Mouse (Mus musculus): ENCODE data around the gene Olfr64. TPM values are rescaled to one million over a fixed set of nuclear protein-coding genes. Genes with fewer than 3 reads are reported as not detected.

Olfr64 gene
- total and polyA plus RNA-seq, 3 experiments = not detected

- no peaks in the 10 kb centered on the region for H3K27me3 ChIP-seq (ENCODE audit: control insufficient read depth in 1 of 2, insufficient read depth in 2 of 2, low read length in 2 of 2)
- H3K9ac ChIP-seq (ENCODE audit: control insufficient read depth, low read depth, low read length, poor library complexity, severe bottlenecking) = no peak overlapping the region
- H3K9me3 ChIP-seq (replicated peaks; ENCODE audit: insufficient read depth, low read length) = no peaks in the 10 kb centered on the region
- peaks cover 0 to 22% of the 10 kb centered on the region in 2 experiments; a peak in 2 of 4 replicates for H3K36me3 ChIP-seq (ENCODE audit: control insufficient read depth in 1 of 2, insufficient read depth in 2 of 2, low read length in 2 of 2)
- H3K4me3 ChIP-seq (ENCODE audit: control insufficient read depth in 1 of 2, insufficient read depth in 1 of 2, low read depth in 2 of 2, low read length in 2 of 2) = no peak overlapping the region
- peaks cover 13 to 22% of the 10 kb centered on the region in 2 experiments for H3K4me1 ChIP-seq (ENCODE audit: control insufficient read depth in 1 of 2, insufficient read depth in 2 of 2, low read length in 2 of 2)
- H3K27ac ChIP-seq (ENCODE audit: control insufficient read depth, low read depth, low read length) = no peak overlapping the region
- no peak for TF ChIP-seq BHLHE40 (IDR thresholded peaks at IDR 0.05; ENCODE audit: borderline replicate concordance, low read depth, low read length)
- no peak for TF ChIP-seq MYB (IDR thresholded peaks at IDR 0.05; ENCODE audit: low read depth, low read length)
- TF ChIP-seq ETS1 (IDR thresholded peaks at IDR 0.05; ENCODE audit: low read depth, low read length) = no peak
- peak; percentile 33; the same call in 1 of the 2 replicates for TF ChIP-seq SMC3 (IDR thresholded peaks at IDR 0.05; ENCODE audit: low read depth, low read length)
- TF ChIP-seq CTCF (IDR thresholded peaks at IDR 0.05 in 2 of 3, conservative IDR thresholded peaks at IDR 0.05 in 1 of 3; ENCODE audit: control insufficient read depth in 1 of 3, insufficient read depth in 1 of 3, low read depth in 2 of 3, low read length in 3 of 3, poor library complexity in 1 of 3, severe bottlenecking in 1 of 3) = peak in 2 of 3 experiments; percentile 9 to 30; a peak in 3 of 6 replicates
- TF ChIP-seq MAFK (IDR thresholded peaks at IDR 0.05; ENCODE audit: borderline replicate concordance, low read depth, low read length) = no peak
- TF ChIP-seq RAD21 (IDR thresholded peaks at IDR 0.05; ENCODE audit: low read depth, low read length) = peak; percentile 21
- TF ChIP-seq MEF2A (IDR thresholded peaks at IDR 0.05; ENCODE audit: extremely low read depth, insufficient replicate concordance, low read depth, low read length, poor library complexity, severe bottlenecking) = no peak
- TF ChIP-seq TCF12 (IDR thresholded peaks at IDR 0.05; ENCODE audit: low read depth, low read length) = no peak
- no peak for TF ChIP-seq POLR2A (IDR thresholded peaks at IDR 0.05; ENCODE audit: control insufficient read depth in 1 of 2, insufficient read depth in 1 of 2, low read depth in 1 of 2, low read length in 2 of 2, poor library complexity in 1 of 2)
- TF ChIP-seq MAX (IDR thresholded peaks at IDR 0.05; ENCODE audit: low read length) = no peak
- no peak for TF ChIP-seq SIN3A (IDR thresholded peaks at IDR 0.05; ENCODE audit: low read length)
- no peak for TF ChIP-seq E2F4 (IDR thresholded peaks at IDR 0.05; ENCODE audit: borderline replicate concordance, low read depth, low read length)
- TF ChIP-seq ELF1 (IDR thresholded peaks at IDR 0.05; ENCODE audit: low read depth, low read length) = no peak
- no peak for DNase-seq (ENCODE audit: low read depth, low spot score)
- H3K79me2 ChIP-seq (ENCODE audit: control insufficient read depth, insufficient read depth, low read length, poor library complexity) = no peaks in the 10 kb centered on the region; the same call in 1 of the 2 replicates
Measured at GRCm38 (mm10) chr7:103874451-103874850, 19.8 kb downstream of the Olfr64 start.

- Histone ChIP-seq H3K79me2 (ENCODE audit: control insufficient read depth, insufficient read depth, low read length, poor library complexity) (no peaks in the 10 kb centered on the region; the same call in 1 of the 2 replicates), H3K9me3 (replicated peaks; ENCODE audit: insufficient read depth, low read length) (no peaks in the 10 kb centered on the region), H3K4me3 (ENCODE audit: control insufficient read depth in 1 of 2, insufficient read depth in 1 of 2, low read depth in 2 of 2, low read length in 2 of 2) (no peak overlapping the region), H3K27me3 (ENCODE audit: control insufficient read depth in 1 of 2, insufficient read depth in 2 of 2, low read length in 2 of 2) (no peaks in the 10 kb centered on the region), H3K27ac (ENCODE audit: control insufficient read depth, low read depth, low read length) (no peak overlapping the region), H3K36me3 (ENCODE audit: control insufficient read depth in 1 of 2, insufficient read depth in 2 of 2, low read length in 2 of 2) (peaks cover 0 to 25% of the 10 kb centered on the region in 2 experiments; a peak in 2 of 4 replicates), H3K9ac (ENCODE audit: control insufficient read depth, low read depth, low read length, poor library complexity, severe bottlenecking) (no peak overlapping the region), H3K4me1 (ENCODE audit: control insufficient read depth in 1 of 2, insufficient read depth in 2 of 2, low read length in 2 of 2) (peaks cover 15 to 28% of the 10 kb centered on the region in 2 experiments)
- TF ChIP-seq POLR2A (IDR thresholded peaks at IDR 0.05; ENCODE audit: control insufficient read depth in 1 of 2, insufficient read depth in 1 of 2, low read depth in 1 of 2, low read length in 2 of 2, poor library complexity in 1 of 2) = no peak
- peak; percentile 76 for TF ChIP-seq RAD21 (IDR thresholded peaks at IDR 0.05; ENCODE audit: low read depth, low read length)
- no peak for TF ChIP-seq EP300 (IDR thresholded peaks at IDR 0.05; ENCODE audit: low read depth in 1 of 2, low read length in 2 of 2)
- TF ChIP-seq SIN3A (IDR thresholded peaks at IDR 0.05; ENCODE audit: low read length) = no peak
- peak in 2 of 3 experiments; percentile 37 to 58; a peak in 4 of 6 replicates for TF ChIP-seq CTCF (IDR thresholded peaks at IDR 0.05 in 2 of 3, conservative IDR thresholded peaks at IDR 0.05 in 1 of 3; ENCODE audit: control insufficient read depth in 1 of 3, insufficient read depth in 1 of 3, low read depth in 2 of 3, low read length in 3 of 3, poor library complexity in 1 of 3, severe bottlenecking in 1 of 3)
- no peak for TF ChIP-seq CHD2 (IDR thresholded peaks at IDR 0.05; ENCODE audit: low read length)
- TF ChIP-seq POLR2AphosphoS5 (IDR thresholded peaks at IDR 0.05; ENCODE audit: borderline replicate concordance, low read depth, low read length) = no peak
- peak; percentile 79 for TF ChIP-seq SMC3 (IDR thresholded peaks at IDR 0.05; ENCODE audit: low read depth, low read length)
- no peak for TF ChIP-seq MAFK (IDR thresholded peaks at IDR 0.05; ENCODE audit: borderline replicate concordance, low read depth, low read length)
- no peak for TF ChIP-seq E2F4 (IDR thresholded peaks at IDR 0.05; ENCODE audit: borderline replicate concordance, low read depth, low read length)
- TF ChIP-seq MYC (IDR thresholded peaks at IDR 0.05; ENCODE audit: low read depth, low read length) = no peak
- peak; percentile 91 for TF ChIP-seq ZC3H11A (IDR thresholded peaks at IDR 0.05; ENCODE audit: low read depth, low read length)
- no peak for TF ChIP-seq MYB (IDR thresholded peaks at IDR 0.05; ENCODE audit: low read depth, low read length)
- TF ChIP-seq HCFC1 (IDR thresholded peaks at IDR 0.05; ENCODE audit: low read depth, low read length) = no peak
- DNase-seq (ENCODE audit: low read depth, low spot score) = peak; percentile 77
Measured at GRCm38 (mm10) chr7:103873064-103873463, 21.2 kb downstream of the Olfr64 start.
